Mouse (Mus musculus) midbrain, embryonic 12.5 days (tissue): Measurements from ENCODE around the gene Unc45b. TPM values are rescaled to one million over a fixed set of nuclear protein-coding genes. Genes with fewer than 3 reads are reported as not detected.

Source experiments
- ATAC-seq: fragments of 200-750 bp; cut with Nextera tagmentation; 2 replicates; pipeline ENCODE4 v1.8.0; 2017; ENCODE audit warnings: low read depth, moderate TSS enrichment, moderate library complexity; ENCODE audit not compliant: low FRiP score
- H3K27ac ChIP-seq: fragments of 300-500 bp; sonication (generic); replicated peaks from 2 replicates; pipeline ENCODE4 v1.5.1; 2016; ENCODE audit warnings: mild to moderate bottlenecking
- H3K27me3 ChIP-seq: fragments of 300-500 bp; sonication (generic); 2 replicates; pipeline ENCODE4 v1.6.1; 2016; ENCODE audit warnings: mild to moderate bottlenecking
- H3K36me3 ChIP-seq: fragments of 300-500 bp; sonication (generic); 2 replicates; pipeline ENCODE4 v1.6.1; 2016
- H3K4me1 ChIP-seq: fragments of 300-500 bp; sonication (generic); 2 replicates; pipeline ENCODE4 v1.6.1; 2016
- H3K4me2 ChIP-seq: fragments of 300-500 bp; sonication (generic); replicated peaks from 2 replicates; pipeline ENCODE4 v1.6.1; 2016; ENCODE audit warnings: mild to moderate bottlenecking, moderate library complexity
- H3K4me3 ChIP-seq: fragments of 300-500 bp; sonication (generic); 2 replicates; pipeline ENCODE4 v1.5.1; 2016; ENCODE audit warnings: mild to moderate bottlenecking
- H3K9ac ChIP-seq: fragments of 300-500 bp; sonication (generic); replicated peaks from 2 replicates; pipeline ENCODE4 v1.6.1; 2016; ENCODE audit warnings: mild to moderate bottlenecking, moderate library complexity
- H3K9me3 ChIP-seq: fragments of 300-500 bp; sonication (generic); 2 replicates; pipeline ENCODE4 v1.6.1; 2016; ENCODE audit warnings: mild to moderate bottlenecking
- WGBS: fragments of 180-500 bp; shearing (Covaris S2); methylation state at CpG from one replicate; pipeline ENCODE4 v1.1.7; 2016; 5-methylcytosine and 5-hydroxymethylcytosine counted together
- polyA plus RNA-seq: library from polyadenylated mRNA; unstranded; fragments of >200 nt; fragmentation: Nextera tagmentation; extraction: Ambion mirVana; gene quantifications from 2 replicates; pipeline ENCODE4 v1.2.1, GENCODE M21; 2016

Gene Unc45b
- polyA plus RNA-seq = 0.89 and 0.93 TPM in 2 replicates

DNA sequence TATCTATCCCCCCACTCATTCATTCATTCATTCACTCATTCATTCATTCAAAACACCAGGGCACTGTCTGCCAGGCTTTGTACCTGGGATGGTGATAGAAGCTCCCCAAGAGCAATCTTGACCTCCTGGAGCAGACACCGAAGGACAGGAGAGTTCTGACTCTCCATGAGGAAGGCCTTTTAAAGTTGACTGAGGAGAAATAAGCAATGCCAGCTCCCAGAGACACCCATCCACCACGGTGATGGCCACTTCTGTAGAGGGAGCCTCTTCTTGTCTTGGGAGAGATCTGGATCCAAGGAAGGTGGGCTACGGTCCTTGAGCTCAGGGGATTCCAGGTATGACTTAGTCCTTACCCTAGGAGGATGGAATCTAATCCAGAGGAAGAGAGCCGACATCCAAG, at the start of gene Unc45b:
Unc45b (plus strand) TSS at position 301 of the 400 bp plus-strand sequence.
- H3K27ac ChIP-seq = no peak within 1 kb of the TSS
- peaks cover 39% of the 10 kb centered on the region for H3K27me3 ChIP-seq
- H3K4me1 ChIP-seq = peaks cover 11% of the 10 kb centered on the region
- no peaks in the 10 kb centered on the region for H3K9me3 ChIP-seq
- no peak within 1 kb of the TSS for H3K9ac ChIP-seq
- no peak within 1 kb of the TSS for H3K4me3 ChIP-seq
- no peak within 1 kb of the TSS for H3K4me2 ChIP-seq
- WGBS = 89% methylated on average over 4 of the region's 4 CpGs
- peaks cover 11% of the 10 kb centered on the region; the same call in 1 of the 2 replicates for H3K36me3 ChIP-seq
- ATAC-seq = no peak

DNA sequence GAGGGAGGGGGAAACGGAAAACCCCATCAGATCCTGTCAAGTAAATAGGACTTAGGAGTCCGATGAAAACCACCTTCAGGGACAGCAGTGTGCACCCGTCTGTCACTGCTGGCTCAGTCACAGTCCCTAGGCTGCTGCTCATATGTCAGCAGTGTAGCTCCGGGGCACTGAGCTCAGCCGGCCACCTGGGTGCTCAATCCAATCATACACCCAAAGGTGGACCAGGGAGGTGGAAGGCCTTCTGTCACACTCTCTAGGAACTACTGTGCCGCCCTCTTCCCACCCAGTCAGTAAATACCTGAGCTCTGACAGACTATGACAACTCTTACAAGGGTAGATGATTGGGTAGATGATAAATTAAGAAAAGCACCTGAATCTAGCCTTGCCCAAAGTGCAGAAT, 49.6 kb upstream of the Unc45b start:
- no peaks in the 10 kb centered on the region for H3K36me3 ChIP-seq
- H3K27me3 ChIP-seq = no peaks in the 10 kb centered on the region
- H3K4me1 ChIP-seq = peaks cover 24% of the 10 kb centered on the region
- WGBS = 86% methylated on average over 6 of the region's 6 CpGs
- no peak for ATAC-seq
- no peak overlapping the region for H3K4me3 ChIP-seq
- H3K4me2 ChIP-seq = no peak overlapping the region
- H3K27ac ChIP-seq = no peak overlapping the region
- no peaks in the 10 kb centered on the region for H3K9me3 ChIP-seq
- no peak overlapping the region for H3K9ac ChIP-seq

DNA sequence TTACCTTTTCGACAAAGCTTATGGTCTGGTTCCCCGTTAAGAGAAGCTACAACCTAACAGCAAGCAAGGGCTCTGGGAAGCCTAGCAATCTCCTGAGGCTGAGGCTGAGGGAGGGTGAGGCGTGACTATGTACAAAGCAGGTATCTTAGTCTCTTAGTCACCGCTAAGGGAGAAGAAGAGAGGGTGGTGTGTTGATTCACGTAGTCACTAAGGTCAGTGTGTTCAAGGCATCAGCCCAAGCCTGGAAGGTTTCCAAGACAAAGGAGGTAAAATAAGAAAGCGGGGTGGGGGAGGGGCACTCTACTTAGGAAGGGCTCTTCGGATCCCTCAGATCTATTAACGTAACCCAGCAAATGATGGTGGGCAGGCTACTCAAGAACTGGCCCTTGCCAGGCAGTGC, 48.8 kb upstream of the Unc45b start:
- 74% methylated on average over 8 of the region's 8 CpGs for WGBS
- ATAC-seq = no peak
- Histone ChIP-seq H3K4me1 (peaks cover 21% of the 10 kb centered on the region), H3K27ac (no peak overlapping the region), H3K4me3 (no peak overlapping the region), H3K27me3 (no peaks in the 10 kb centered on the region), H3K36me3 (no peaks in the 10 kb centered on the region), H3K4me2 (no peak overlapping the region), H3K9me3 (no peaks in the 10 kb centered on the region), H3K9ac (no peak overlapping the region)

DNA sequence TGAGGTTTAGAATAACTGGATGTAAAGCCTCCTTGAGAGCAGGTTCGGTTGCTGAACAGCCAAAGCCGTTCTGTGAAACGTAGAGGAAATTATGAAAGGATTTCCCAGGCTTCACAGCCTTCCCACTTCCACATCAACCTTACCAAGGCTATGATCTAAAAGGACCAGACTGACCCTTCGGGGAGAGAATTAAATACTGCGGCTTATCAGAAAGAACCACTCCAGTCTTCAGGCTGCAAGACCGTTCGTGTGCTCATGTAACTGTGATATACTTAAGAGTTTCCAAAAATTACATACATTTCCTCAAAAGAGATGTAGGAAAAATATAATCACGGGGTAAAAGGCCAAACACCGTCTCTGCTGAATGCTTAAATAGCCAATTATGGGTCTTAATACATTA, 47.7 kb upstream of the Unc45b start:
- Histone ChIP-seq H3K4me1 (peaks cover 26% of the 10 kb centered on the region), H3K27me3 (no peaks in the 10 kb centered on the region), H3K9me3 (no peaks in the 10 kb centered on the region), H3K27ac (peak overlapping the region; percentile 30; the same call in 1 of the 2 replicates), H3K4me2 (no peak overlapping the region), H3K36me3 (no peaks in the 10 kb centered on the region), H3K9ac (no peak overlapping the region), H3K4me3 (no peak overlapping the region)
- ATAC-seq = no peak
- 69% methylated on average over 9 of the region's 9 CpGs for WGBS

DNA sequence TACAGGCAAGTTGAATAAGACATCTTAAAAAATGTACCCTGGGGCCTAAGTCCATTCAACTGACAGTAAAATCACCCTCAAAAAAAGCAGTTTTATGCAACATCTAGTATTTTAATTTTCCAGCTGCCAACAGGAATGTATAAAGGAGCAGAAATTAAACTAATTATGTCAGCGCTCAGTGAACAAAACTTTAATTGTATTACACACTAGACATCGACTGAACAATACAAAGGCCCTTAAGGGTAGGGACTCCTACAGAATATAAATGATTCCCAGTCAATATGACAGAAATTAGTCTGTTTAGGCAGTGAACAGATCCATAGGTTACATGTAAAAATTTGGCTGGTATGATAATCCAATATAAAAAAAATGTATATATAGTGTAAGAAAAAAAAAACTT, 47.3 kb upstream of the Unc45b start:
- Histone ChIP-seq H3K9ac (no peak overlapping the region), H3K4me1 (peaks cover 26% of the 10 kb centered on the region), H3K27ac (peak overlapping the region; percentile 30; the same call in 1 of the 2 replicates), H3K27me3 (no peaks in the 10 kb centered on the region), H3K4me3 (no peak overlapping the region), H3K36me3 (no peaks in the 10 kb centered on the region), H3K9me3 (no peaks in the 10 kb centered on the region), H3K4me2 (no peak overlapping the region)
- WGBS = 44% methylated on average over 2 of the region's 2 CpGs
- no peak for ATAC-seq

DNA sequence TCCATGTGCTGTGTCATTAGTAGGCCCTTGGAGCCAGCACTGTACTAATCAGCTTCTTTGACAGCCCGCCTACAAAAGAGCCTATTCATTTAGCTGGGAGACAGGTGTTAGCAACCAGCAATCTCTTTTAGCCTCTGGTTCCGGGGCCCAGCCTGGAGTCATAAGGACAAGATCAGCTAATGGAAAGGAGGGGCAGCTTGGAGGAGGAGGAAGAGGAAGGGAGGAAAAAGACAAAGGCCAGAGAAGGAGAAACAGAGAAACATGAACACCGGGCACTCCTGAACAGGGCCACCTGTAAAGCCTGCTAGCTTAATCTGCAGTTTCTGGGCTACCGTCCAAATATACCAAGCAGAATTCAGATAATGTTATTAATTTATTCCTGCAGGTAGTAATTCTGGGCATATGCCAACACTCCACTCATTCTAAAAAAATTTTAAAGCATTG, 46.8 kb upstream of the Unc45b start:
- no peak overlapping the region for H3K4me3 ChIP-seq
- H3K9ac ChIP-seq = no peak overlapping the region
- ATAC-seq = no peak; the same call in 1 of the 2 replicates
- no peaks in the 10 kb centered on the region for H3K27me3 ChIP-seq
- 57% methylated on average over 4 of the region's 4 CpGs for WGBS
- H3K4me2 ChIP-seq = no peak overlapping the region
- H3K36me3 ChIP-seq = no peaks in the 10 kb centered on the region
- H3K27ac ChIP-seq = 0 out of 2 replicates have a peak overlapping the region, but pooled peaks have one; percentile 42
- no peaks in the 10 kb centered on the region for H3K9me3 ChIP-seq
- peaks cover 26% of the 10 kb centered on the region for H3K4me1 ChIP-seq

DNA sequence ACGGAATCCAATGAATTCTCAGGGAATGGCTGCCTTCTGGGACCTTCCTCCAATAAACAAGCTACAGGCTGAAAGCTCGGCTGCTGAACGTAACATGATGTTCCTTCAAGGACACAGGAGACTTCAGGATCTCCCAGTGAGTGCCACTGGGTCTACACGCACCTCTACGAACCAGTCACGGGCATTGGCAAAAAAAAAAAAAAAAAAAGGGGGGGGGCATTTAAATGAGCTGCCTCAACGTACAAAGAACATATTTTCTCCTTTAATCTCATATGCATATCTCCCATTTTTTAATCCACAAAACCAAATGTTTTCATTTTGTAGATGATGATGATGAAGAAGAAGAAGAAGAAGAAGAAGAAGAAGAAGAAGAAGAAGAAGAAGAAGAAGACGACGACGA, 44.4 kb upstream of the Unc45b start:
- no peaks in the 10 kb centered on the region for H3K36me3 ChIP-seq
- 85% methylated on average over 10 of the region's 10 CpGs for WGBS
- ATAC-seq = no peak
- no peaks in the 10 kb centered on the region for H3K9me3 ChIP-seq
- H3K4me3 ChIP-seq = no peak overlapping the region
- H3K4me2 ChIP-seq = no peak overlapping the region
- peaks cover 35% of the 10 kb centered on the region for H3K4me1 ChIP-seq
- no peak overlapping the region for H3K27ac ChIP-seq
- H3K9ac ChIP-seq = no peak overlapping the region
- H3K27me3 ChIP-seq = 0 out of 2 replicates have a peak, but pooled peaks cover 3% of the 10 kb centered on the region

DNA sequence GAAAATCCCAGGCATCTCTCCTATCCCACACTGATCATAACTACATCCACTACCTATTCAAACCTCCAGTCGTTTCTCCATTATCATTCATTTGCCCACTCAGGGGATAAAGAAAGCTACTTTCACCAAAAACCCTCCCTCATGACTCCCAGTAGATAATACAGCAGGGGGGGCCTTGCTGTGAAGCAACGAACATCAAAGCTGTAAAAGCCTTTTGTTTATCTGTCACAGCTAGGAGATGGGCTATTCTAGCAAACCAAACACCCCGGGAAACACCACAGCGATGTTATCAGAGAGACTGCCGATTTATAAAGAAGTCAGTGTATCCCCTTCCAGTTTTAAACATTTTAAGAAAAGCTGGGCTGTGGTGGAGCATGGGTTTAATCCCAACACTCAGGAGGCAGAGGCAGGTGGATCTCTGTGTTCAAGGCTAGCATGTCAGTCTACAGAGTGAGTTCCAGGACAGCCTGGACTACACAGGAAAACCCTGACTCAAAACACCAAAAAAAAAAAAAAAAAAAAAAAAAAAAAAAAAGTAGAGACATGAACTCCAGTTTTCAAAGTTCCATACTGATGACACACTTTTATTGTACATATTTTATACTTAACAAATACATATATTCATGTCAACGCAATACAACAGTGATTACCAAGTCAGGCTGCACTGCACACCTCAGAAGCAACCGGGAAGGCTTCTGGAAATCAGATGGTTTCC, 43.3 kb upstream of the Unc45b start:
- Histone ChIP-seq H3K4me3 (no peak overlapping the region), H3K4me2 (no peak overlapping the region), H3K9me3 (no peaks in the 10 kb centered on the region), H3K36me3 (no peaks in the 10 kb centered on the region), H3K4me1 (peaks cover 26% of the 10 kb centered on the region), H3K27ac (no peak overlapping the region), H3K27me3 (0 out of 2 replicates have a peak, but pooled peaks cover 3% of the 10 kb centered on the region), H3K9ac (no peak overlapping the region)
- ATAC-seq = no peak
- WGBS = 32% methylated on average over 7 of the region's 7 CpGs

DNA sequence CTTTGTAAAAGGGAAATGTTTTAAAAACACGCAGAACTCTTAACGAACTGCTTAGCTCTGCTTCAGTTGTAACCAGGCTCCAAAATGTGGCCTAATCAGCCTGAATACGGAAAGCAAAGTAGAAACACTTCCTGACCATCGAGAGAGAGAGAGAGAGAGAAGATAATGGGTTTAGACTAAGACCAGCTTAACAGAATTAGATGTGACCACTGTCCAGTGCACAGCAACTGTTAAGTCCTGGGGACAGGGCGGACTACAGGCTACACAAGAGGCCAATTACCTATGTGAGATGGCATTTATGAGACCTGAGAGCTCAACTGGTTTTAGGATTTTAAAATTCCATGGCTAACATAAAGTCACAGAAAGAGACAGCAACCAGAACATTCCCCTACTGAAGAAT, 42.4 kb upstream of the Unc45b start:
- no peak for ATAC-seq
- 63% methylated on average over 5 of the region's 5 CpGs for WGBS
- 0 out of 2 replicates have a peak, but pooled peaks cover 3% of the 10 kb centered on the region for H3K27me3 ChIP-seq

DNA sequence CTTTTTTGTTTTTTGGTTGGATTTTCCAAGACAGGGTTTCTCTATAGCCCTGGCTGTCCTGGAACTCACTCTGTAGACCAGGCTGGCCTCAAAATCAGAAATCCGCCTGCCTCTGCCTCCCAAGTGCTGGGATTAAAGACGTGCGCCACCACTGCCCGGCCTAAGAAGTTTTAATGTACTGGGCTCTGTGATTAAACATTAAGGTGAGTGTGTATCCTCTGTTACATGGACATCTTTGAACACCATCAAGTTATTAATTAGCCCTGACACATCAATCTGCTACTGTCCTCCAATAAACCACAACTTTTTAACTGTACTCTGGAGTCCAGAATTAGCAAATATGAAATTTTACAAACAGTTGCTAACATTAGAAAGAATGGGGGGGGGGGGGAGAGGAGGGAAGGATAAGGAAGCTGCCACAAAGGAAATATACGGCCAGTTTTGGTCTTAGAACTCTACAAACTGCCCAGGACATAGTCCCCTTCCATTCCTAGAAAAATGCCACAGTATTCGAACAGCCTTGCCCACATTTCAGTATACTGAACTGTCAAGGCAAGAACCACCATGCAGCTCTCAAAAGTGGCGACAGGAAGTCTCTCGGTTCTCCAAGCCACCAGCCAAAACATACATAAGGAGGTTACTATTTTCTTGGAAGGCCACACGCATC, 40.7 kb upstream of the Unc45b start:
- 78% methylated on average over 9 of the region's 9 CpGs for WGBS
- Histone ChIP-seq H3K27ac (no peak overlapping the region), H3K27me3 (0 out of 2 replicates have a peak, but pooled peaks cover 3% of the 10 kb centered on the region), H3K4me1 (peaks cover 16% of the 10 kb centered on the region; the same call in 1 of the 2 replicates), H3K4me3 (peak overlapping the region; percentile 68; the same call in 1 of the 2 replicates), H3K9me3 (no peaks in the 10 kb centered on the region), H3K9ac (no peak overlapping the region), H3K36me3 (no peaks in the 10 kb centered on the region), H3K4me2 (peak overlapping the region; percentile 81; the same call in 1 of the 2 replicates)
- no peak for ATAC-seq

More for the DNA sequence above, 42.4 kb upstream of the Unc45b start:
- H3K36me3 ChIP-seq = no peaks in the 10 kb centered on the region
- no peaks in the 10 kb centered on the region for H3K9me3 ChIP-seq
- peaks cover 23% of the 10 kb centered on the region for H3K4me1 ChIP-seq
- H3K4me2 ChIP-seq = no peak overlapping the region
- no peak overlapping the region for H3K4me3 ChIP-seq
- H3K27ac ChIP-seq = no peak overlapping the region
- H3K9ac ChIP-seq = no peak overlapping the region

DNA sequence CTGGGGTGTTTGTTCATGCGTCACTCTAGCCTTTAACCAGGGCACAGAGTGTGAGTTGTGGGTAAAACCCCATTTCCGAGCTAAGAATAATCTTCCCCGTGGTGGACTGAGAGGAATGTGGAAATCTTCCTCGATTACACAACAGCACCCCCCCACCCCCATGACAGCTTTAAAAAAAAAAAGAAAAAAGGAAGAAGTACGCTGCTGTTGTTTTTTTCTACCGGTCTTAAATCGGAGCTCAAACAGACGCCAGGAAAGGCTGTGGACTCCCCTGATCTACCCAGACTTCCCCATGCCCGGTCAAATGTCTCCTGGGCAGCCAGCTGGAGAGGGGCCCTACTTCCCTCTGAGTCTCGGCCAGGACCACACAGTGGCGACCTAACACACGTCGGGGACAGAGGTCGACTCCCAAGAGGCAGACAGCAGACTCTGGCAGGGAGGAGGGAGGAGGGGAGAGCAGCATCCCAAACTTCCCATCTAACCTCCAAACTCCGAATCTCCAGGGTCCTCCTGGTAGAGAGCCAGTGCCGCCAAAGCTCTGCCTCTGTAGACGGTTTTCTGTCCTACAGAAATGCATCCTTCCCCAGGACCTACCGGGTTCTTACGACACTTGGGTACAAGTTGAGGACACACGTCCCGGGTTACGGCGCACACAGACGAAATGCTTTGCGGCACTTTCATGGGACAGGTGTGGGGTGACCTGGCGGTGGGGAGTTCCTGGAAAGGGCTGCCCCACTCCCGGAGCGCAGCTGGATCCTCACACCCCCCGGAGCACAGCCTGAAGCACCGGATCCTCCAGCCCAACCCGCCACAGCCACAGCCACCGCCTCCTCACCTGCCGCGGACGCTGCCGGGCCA, 39.9 kb upstream of the Unc45b start:
- Histone ChIP-seq H3K9me3 (no peaks in the 10 kb centered on the region), H3K9ac (peak overlapping the region; percentile 77), H3K36me3 (no peaks in the 10 kb centered on the region), H3K27me3 (0 out of 2 replicates have a peak, but pooled peaks cover 3% of the 10 kb centered on the region), H3K27ac (no peak overlapping the region), H3K4me3 (peak overlapping the region; percentile 68), H3K4me1 (peaks cover 16% of the 10 kb centered on the region; the same call in 1 of the 2 replicates), H3K4me2 (peak overlapping the region; percentile 81)
- WGBS = 4% methylated on average over 36 of the region's 36 CpGs
- ATAC-seq = peak; percentile 39
